Comparison of ENCODE assay signal across 29 mouse cellular contexts in genomic region chr4:47630006-47630405, GRCm38 (mm10).
DNase-seq lines count a peak whose midpoint lies in the region; ATAC-seq lines count a peak whose summit lies in the region.
"Had no signal": no experiment of that assay in that cellular context is flagged by ENCODE, and none has a peak within 500 bp of the region (broad histone marks: within the 10 kb centered on the region; RNA-seq: fewer than 3 reads in every experiment).

No protein-coding gene starts in this region.

- no peak for ATAC-seq in kidney, embryonic 15.5 days (replicated peaks; ENCODE audit: low FRiP score)
- peak; percentile 39 for ATAC-seq in megakaryocyte, adult 5-6 weeks (ENCODE audit: poor library complexity, severe bottlenecking)
- ATAC-seq in hindbrain, embryonic 12.5 days (ENCODE audit: low FRiP score) = no peak
- ATAC-seq: forebrain, postnatal 0 days; hindbrain, embryonic 16.5 days; intestine, embryonic 16.5 days; midbrain, embryonic 13.5 days; Patski had no signal

- H3K9ac ChIP-seq in kidney, embryonic 15.5 days = no peak overlapping the region
- H3K9ac ChIP-seq in hindbrain, embryonic 12.5 days = no peak overlapping the region
- H3K9ac ChIP-seq: forebrain, postnatal 0 days; heart, embryonic 13.5 days; liver, embryonic 14.5 days; midbrain, embryonic 13.5 days; neural tube, embryonic 15.5 days; stomach, embryonic 15.5 days had no signal

- H3K4me1 ChIP-seq in kidney, embryonic 15.5 days = no peaks in the 10 kb centered on the region
- no peaks in the 10 kb centered on the region for H3K4me1 ChIP-seq in hindbrain, embryonic 12.5 days
- H3K4me1 ChIP-seq: hindbrain, embryonic 10.5 days; midbrain, embryonic 13.5 days; neural tube, embryonic 15.5 days; stomach, embryonic 15.5 days had no signal

- no peaks in the 10 kb centered on the region for H3K27me3 ChIP-seq in kidney, embryonic 15.5 days
- no peaks in the 10 kb centered on the region for H3K27me3 ChIP-seq in hindbrain, embryonic 12.5 days
- H3K27me3 ChIP-seq: heart, embryonic 13.5 days; midbrain, embryonic 13.5 days; neural tube, embryonic 15.5 days; stomach, embryonic 15.5 days had no signal

- 37% methylated on average over 8 of the region's 8 CpGs for WGBS in kidney, embryonic 15.5 days
- 75% methylated on average over 8 of the region's 8 CpGs for WGBS in hindbrain, embryonic 12.5 days

- H3K36me3 ChIP-seq in kidney, embryonic 15.5 days = no peaks in the 10 kb centered on the region
- no peaks in the 10 kb centered on the region for H3K36me3 ChIP-seq in hindbrain, embryonic 12.5 days
- H3K36me3 ChIP-seq: heart, embryonic 13.5 days; hindbrain, embryonic 10.5 days; midbrain, embryonic 13.5 days; neural tube, embryonic 15.5 days; stomach, embryonic 15.5 days had no signal

- no peak overlapping the region for H3K4me2 ChIP-seq in kidney, embryonic 15.5 days
- H3K4me2 ChIP-seq in hindbrain, embryonic 12.5 days (replicated peaks) = no peak overlapping the region
- H3K4me2 ChIP-seq: heart, embryonic 13.5 days; midbrain, embryonic 13.5 days; neural tube, embryonic 15.5 days; stomach, embryonic 15.5 days had no signal

- H3K9me3 ChIP-seq in kidney, embryonic 15.5 days (replicated peaks) = no peaks in the 10 kb centered on the region
- no peaks in the 10 kb centered on the region for H3K9me3 ChIP-seq in hindbrain, embryonic 12.5 days (replicated peaks)
- H3K9me3 ChIP-seq: heart, embryonic 13.5 days; hindbrain, embryonic 10.5 days; midbrain, embryonic 13.5 days; neural tube, embryonic 15.5 days; stomach, embryonic 15.5 days had no signal

- H3K4me3 ChIP-seq in kidney, embryonic 15.5 days (replicated peaks) = no peak overlapping the region
- H3K4me3 ChIP-seq in hindbrain, embryonic 12.5 days = no peak overlapping the region
- H3K4me3 ChIP-seq: erythroblast, embryonic 14.5 days; heart, embryonic 13.5 days; hindbrain, embryonic 10.5 days; midbrain, embryonic 13.5 days; neural tube, embryonic 15.5 days; stomach, embryonic 15.5 days had no signal

- H3K27ac ChIP-seq in kidney, embryonic 15.5 days = no peak overlapping the region
- no peak overlapping the region for H3K27ac ChIP-seq in hindbrain, embryonic 12.5 days
- H3K27ac ChIP-seq: heart, embryonic 13.5 days; hindbrain, embryonic 10.5 days; liver, embryonic 14.5 days; midbrain, embryonic 13.5 days; neural tube, embryonic 15.5 days; stomach, embryonic 15.5 days had no signal

- peak; percentile 10 for DNase-seq in kidney, postnatal 10 days
- DNase-seq in CD4-positive helper T cell, adult 2 months (ENCODE audit: low read depth, low spot score) = peak; percentile 27
- DNase-seq in CD4-positive, CD25-positive, alpha-beta regulatory T cell, adult 2 months (ENCODE audit: low read depth, low spot score) = peak; percentile 27
- DNase-seq in cerebellum, postnatal 25 days = no peak
- DNase-seq: adrenal gland, postnatal 14 days; B cell, adult 2 months; cerebellum, adult 11-12 months; cerebellum, adult 9-11 months; forebrain, postnatal 0 days; heart, postnatal 10 days; layer of hippocampus, postnatal 36 days; liver; lung, adult 2 months; lung, postnatal 36 days; right cerebral cortex, postnatal 25 days; thymus, postnatal 25 days had no signal

Comparison
In these comparisons a context has a peak if more than half of its experiments do, and no peak if none do; other contexts are left out.
1. DNase-seq: peak in kidney, postnatal 10 days (single experiment), CD4-positive helper T cell, adult 2 months (single experiment) and CD4-positive, CD25-positive, alpha-beta regulatory T cell, adult 2 months (single experiment); none in cerebellum, postnatal 25 days (0 of 2).